Mouse (Mus musculus): ENCODE measurements at regions not wholly inside any gene's neighbourhood (a gene's known extent, or its start where the extent isn't known, plus 50 kb on each side); places are given as distances from the start of the nearest gene placed in this dataset. TPM values are rescaled to one million over a fixed set of nuclear protein-coding genes. Genes with fewer than 3 reads are reported as not detected.

GRCm38 (mm10) chr6:73365306-73365705 is 104.2 kb downstream of the 4931417E11Rik start:
- Histone ChIP-seq H3K27me3 (no peaks in the 10 kb centered on the region), H3K36me3 (no peaks in the 10 kb centered on the region)

GRCm38 (mm10) chr6:73334995-73335394 is 86.8 kb downstream of the Suclg1 start:
- Histone ChIP-seq H3K36me3 (no peaks in the 10 kb centered on the region), H3K27ac (no peak overlapping the region), H3K4me1 (replicated peaks) (no peaks in the 10 kb centered on the region), H3K4me2 (no peak overlapping the region), H3K9me3 (0 out of 2 replicates have a peak, but pooled peaks cover 5% of the 10 kb centered on the region), H3K9ac (no peak overlapping the region), H3K27me3 (no peaks in the 10 kb centered on the region), H3K4me3 (no peak overlapping the region)
- WGBS, result 72% methylated on average over 6 of the region's 6 CpGs
- ATAC-seq (ENCODE audit: low FRiP score), result no peak

More at GRCm38 (mm10) chr6:73365306-73365705, 104.2 kb downstream of the 4931417E11Rik start:
- 92% methylated on average over 9 of the region's 9 CpGs for WGBS
- Histone ChIP-seq H3K9me3 (no peaks in the 10 kb centered on the region), H3K4me1 (replicated peaks) (peaks cover 10% of the 10 kb centered on the region), H3K4me2 (no peak overlapping the region), H3K4me3 (no peak overlapping the region), H3K9ac (no peak overlapping the region), H3K27ac (no peak overlapping the region)
- ATAC-seq (ENCODE audit: low FRiP score), result no peak

DNA sequence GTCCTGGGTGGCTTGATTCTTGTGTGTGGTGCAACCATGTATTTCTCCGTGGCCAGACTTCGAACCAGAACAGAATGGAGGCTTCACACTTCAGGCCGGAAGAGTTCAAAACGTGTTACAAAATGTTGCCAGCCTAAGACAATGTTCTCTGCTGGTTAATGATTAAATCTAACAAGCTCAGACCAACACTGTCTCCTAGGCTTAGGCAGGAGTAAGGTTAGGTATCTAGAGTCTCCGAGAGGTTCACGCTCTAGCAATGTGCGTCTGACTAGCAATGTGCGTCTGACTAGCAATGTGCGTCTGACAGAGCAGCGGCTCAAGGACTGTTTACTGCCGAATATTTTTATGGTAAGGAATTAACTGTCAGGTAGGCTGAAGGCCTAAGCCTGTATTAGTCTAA is 81.5 kb downstream of the Suclg1 start:
- no peak overlapping the region for H3K4me3 ChIP-seq
- H3K36me3 ChIP-seq, result no peaks in the 10 kb centered on the region
- no peak overlapping the region for H3K27ac ChIP-seq
- H3K9ac ChIP-seq, result no peak overlapping the region
- no peaks in the 10 kb centered on the region for H3K9me3 ChIP-seq
- ATAC-seq (ENCODE audit: low FRiP score), result no peak
- no peaks in the 10 kb centered on the region for H3K27me3 ChIP-seq
- no peak overlapping the region for H3K4me2 ChIP-seq
- 89% methylated on average over 11 of the region's 11 CpGs for WGBS
- H3K4me1 ChIP-seq (replicated peaks), result no peaks in the 10 kb centered on the region

Small RNAs in the stretch of these regions (microRNA-seq; reads per million reads assigned to microRNA genes)
- gene Gm24370, result not detected
